Mouse (Mus musculus) lung, postnatal 4 days (tissue): ENCODE data around the gene Prkx.

Source experiments
- DNase-seq, 2 experiments: peaks; one replicate each; pipeline ENCODE4 v3.0.0; 2021

Prkx gene

DNA sequence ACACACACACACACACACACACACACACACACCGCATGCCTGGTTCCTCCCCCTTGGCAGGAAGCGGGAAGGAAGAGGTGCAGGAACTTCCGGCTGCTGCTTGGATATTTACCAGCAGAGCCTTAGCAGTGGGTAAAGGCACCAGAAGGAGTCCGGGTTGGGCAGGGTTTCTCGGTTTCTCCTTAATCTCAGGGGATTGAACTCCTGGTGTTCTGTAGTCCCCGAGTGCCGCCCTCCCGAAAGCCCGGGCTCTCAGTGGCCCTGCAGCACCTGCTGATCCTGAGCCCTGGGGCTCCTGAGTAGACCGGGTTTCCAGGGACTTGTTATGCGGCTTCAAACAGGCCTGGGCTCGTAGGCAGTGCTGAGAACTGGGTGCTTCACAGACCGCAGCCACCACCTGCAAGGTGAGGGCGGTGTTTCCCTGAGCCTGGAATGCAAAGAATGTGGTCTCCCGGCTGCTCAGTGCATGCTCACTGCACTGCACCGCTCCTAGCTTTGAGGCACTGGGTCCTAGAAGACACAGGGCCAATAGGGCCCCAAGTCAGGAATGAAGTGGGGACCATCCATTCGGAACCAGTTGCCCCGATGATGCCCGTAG, at the start of gene Prkx:
Gene Prkx, minus strand, starts transcription at position 41 of the 598 bp plus-strand sequence.
- DNase-seq = peak in 1 of 2 experiments; percentile 58

DNA sequence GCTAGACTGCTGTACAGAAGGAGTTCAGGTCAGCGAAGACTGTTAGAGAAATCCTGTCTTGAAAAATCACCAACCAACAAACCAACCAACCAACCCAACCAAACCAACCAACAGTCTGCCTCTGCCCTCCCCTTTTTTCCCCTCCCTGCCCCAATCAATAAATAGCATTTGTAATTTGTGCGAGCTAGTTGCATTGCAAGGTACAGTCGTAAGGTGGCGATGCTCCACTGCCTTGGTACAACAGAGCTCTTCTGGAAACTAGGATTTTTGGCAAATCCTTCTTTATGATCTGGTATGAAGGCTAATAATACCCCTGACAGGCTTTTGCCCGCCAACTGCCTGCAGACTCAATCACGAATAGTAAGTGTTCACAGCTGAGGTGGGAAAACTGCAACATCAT, 16.0 kb upstream of the Prkx start:
- no peak for DNase-seq

DNA sequence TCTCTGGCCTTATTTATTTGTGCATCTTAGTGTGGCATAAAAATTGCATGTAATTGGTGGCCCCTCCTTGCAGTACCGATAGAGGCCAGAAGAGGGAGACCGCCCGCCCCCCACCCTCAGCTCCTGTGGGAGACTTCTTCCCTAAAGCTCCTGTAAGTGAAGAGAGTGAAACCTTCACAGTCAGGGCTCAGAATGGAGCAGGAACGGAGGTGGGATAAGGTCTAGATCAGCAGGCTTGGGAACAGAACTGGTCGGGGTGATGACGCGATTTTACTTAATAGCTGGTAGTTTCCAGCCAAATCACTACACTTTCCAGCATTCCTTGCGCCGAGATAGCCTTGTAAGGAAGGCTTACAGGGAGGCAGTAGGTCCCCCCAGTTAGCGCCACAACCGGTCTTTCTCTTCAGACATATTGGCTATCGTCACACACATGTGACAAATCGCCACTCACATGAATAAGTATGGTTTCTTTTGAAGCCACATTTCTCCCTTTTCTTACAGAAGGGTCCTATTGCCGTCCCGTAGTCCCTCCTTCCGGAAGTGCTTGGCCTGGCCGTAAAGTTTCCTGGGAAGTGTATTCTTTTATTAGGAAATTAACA, 14.6 kb upstream of the Prkx start:
- DNase-seq = peak; percentile 50 to 73

DNA sequence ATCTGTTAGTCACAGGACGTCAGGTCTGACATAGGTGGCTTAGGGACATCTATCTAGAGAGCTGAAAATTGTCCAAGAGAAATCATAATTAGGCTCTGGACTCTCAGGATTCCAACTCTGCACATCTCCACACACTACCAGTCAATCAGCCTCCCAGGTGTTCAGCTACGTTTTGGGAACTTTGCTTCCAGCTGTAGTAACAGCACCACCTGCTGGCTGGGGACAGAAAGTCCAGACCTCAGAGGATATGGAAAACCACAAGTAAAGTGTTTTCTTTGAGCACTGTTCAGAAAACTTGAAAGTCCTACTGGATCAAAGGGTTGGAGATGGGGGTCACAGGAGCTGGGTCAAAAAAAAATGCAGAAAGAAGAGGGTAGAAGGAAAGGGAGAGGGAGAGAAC, 12.5 kb upstream of the Prkx start:
- DNase-seq = peak; percentile 18 to 47

DNA sequence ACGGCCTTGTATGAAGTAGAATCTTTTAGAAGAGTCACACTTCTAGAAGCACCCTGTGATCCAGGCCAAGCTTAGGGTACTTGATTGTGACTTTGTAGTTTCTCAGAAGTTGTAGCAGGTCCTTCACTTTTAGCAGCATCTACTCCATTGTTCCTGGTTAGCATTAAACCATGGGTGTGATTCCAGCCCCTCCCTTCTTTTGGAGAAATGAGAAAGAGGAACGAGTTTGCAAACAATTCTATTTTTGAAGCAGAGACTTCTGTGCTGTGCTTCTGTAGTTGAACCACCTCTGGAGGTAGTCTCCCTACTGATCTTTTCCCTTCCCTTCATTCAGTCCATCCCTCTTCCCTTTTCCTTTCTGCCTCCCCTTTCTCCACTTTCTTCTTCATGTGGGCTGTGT, 6.2 kb upstream of the Prkx start:
- DNase-seq = no peak

DNA sequence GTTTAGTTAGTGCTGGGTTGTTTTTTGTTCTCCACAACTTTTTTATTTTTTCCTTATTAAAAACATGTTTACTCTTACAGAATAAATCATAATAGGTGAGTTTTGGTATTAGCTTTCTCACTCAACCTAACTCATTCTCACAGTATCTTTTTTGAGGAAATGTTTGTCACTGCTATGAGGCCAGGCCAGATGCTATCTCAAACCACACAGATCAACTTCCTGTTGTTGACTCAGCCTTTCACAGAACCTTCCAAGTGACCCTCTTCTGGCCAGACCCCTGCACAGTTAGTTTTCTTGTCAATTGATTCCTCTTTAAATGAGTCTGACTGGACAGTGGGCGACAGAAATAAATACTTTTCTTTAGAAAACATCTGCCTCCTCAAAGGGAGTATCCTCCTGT, 5.5 kb upstream of the Prkx start:
- DNase-seq = no peak

DNA sequence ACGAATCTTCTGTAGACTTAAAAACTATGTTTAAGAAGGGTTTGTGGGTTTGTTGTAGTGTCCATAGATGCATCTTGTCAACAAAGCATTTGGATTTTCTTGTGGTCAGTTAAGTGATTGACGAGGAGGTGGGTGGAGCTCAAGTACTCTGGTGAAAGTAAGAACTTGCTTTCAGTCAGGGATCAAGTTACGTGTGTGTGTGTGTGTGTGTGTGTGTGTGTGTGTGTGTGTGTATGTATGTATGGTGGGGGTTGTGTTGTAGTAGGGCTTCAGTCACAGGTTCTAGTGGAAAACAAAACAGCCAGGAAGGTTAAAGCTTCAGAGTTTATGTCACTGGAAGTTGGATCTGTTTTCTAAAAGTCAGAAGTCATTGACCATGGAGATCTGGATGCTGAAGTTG, 3.5 kb upstream of the Prkx start:
- DNase-seq = no peak

DNA sequence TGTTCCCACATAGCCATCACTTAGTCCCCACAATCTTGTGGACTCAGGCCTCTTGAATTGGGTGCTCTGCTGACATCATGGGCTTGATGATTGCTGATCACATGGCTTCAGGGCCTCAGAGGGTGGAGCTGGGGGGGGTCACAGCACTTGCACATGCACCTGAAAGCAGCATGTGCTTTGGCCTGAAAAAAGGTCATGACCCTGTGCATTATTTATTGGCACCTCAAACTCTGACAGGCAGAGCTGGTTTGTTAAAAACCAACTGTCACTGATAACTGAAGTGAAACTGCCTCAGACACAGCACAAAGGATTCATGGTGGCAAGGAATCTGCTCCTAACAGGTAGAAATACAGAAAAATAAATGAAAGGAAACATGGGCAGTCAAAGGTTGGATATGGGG, 1.7 kb upstream of the Prkx start:
- no peak for DNase-seq

DNA sequence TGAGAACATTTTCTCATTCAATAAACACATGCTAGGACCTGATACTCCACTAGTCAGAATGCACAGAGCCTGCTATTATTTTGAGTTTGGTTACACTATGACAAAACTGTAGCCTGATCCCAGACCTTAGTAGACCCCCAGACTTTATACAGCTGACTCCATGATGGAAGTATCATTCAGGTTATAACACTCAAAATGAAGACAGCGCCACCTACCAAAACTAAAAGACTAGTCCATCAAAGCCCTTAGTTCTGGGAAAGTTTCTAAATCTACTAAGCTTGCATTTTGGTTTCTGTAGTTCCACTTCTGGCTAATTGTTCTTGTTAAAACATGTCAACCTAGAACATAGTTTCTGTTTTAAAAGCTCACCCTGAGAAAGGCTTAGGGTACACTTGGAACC, 838 bp upstream of the Prkx start:
- no peak for DNase-seq

DNA sequence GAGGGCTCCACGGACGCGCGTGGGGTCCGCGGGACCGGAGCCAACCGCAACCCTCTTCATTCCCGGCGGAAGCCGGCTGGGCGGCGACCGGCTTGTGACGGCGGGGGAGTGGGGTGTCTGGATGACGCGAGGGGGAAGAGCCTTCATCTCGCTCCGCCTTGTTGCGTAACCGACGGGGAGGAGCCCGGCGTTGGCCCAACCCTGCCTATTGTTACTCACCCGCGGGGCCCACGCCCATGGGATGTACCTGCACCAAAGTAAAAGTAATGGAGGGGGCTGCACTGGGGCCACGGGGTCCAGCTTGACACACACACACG, 262 bp downstream of the Prkx start:
- DNase-seq = peak; percentile 94

DNA sequence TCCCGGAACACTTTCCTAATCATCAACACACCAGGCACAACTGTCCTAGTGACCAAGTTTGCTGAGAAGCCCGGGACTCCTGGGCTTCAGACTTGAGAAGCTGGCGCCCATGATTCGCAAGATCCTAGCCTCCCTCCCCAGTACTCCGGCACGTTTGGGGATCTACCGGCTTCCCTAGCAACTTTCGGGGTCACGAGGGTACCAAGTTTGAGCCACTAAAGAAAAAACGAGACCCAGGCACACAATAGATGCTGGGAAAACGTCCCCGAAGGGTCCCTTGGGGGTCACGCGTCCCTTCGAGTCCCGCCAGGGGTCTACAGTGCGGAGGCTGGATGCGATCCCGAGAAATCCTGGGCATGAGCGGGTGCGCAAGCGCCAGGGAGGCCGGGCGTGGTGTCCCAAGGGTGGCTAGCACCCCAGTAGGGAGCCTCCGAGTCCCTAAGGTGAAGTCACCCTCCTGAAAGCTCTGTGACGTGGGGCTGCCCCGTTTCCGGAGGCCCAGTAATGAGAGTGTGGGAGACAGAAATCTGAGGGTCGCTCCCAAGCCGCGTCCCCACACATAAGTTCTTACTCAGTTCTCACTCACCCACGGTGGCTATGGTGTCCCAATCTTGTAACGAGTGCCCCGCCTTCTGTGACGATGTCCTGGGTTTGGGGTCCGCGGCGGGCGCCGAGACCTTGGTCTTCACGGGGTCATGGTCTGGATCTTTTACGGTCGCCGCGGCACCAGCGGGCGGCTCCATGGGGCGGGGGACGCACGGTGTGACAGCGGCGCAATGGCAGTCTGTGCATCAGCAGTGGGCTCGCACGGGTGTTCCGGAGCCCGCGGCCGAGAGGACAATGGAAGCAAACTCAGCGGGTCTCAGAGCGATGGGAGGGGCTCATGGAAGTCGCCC, 868 bp downstream of the Prkx start:
- peak; percentile 38 to 51 for DNase-seq

DNA sequence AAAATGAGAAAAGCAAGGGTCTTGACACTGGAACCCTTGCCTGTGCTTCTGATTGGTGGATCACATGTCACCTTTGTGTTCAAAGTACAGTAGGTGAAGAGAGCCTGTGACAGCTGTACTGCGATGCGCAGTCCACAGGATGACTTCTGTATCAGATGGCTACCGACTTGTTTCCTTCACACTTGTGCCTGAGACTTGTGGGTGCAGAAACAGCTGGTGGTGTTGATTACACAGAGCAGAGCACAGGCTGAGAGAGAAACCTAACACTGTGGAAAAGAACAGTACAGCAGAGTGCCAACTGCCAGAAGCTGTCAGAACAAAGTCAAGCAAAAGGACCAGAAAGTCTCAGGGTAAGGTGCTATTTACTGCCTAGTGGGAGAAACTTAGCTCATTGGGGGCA, 7.4 kb downstream of the Prkx start:
- DNase-seq = no peak

DNA sequence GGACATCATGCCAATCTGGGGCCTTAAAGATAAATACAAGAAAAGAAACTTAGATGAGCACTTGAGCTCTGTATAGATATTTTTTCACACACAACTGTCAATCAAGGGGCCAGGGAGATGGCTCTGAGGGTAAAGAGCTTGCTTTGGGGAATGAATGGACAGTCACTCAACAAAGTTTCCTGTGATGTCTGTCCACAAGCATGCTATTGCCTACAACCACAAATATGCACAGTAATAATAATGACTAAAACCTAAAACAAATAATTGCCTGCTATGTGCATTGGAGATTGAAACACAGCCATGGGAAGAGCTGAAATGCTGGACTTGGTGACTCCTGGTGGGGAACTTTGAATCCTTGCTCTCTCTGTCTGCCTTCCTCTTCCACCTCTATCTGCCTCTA, 9.7 kb downstream of the Prkx start:
- no peak for DNase-seq

DNA sequence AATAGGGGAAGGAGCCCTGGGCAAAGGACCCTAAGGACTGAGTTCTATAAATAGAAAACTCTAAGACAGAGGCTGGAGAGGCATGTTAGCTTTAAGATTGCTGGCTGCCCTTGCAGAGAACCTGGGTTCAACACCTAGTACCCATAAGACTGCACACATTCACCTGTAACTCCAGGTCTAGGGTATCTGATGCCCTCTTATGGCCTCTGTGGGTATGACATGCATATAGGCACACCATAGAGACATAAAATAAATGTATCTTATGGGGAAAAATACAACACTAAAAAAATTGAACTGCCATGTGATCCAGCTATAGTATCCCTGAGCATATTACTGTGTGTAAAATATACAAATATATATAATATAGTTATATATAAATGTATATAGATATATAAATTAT, 18.3 kb downstream of the Prkx start:
- DNase-seq = no peak

DNA sequence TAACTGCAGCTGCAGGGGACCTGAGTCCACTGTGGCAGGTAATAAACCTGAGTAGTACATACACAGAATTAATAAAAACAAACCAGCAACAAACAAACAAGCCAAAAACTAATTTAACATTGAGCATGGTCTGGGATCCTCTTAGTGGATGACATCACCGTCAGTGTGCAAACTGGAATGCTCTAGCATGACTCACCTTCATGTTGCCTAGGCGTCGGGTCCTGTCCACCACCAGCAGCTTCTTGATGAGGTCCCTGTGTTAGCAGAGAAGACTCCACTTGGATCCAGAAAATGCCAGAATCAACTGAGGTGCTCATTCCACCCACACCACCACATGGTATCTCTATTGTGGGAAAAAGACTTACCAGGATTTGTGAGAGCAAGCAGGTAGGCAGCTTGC, 30.9 kb downstream of the Prkx start:
- no peak for DNase-seq

DNA sequence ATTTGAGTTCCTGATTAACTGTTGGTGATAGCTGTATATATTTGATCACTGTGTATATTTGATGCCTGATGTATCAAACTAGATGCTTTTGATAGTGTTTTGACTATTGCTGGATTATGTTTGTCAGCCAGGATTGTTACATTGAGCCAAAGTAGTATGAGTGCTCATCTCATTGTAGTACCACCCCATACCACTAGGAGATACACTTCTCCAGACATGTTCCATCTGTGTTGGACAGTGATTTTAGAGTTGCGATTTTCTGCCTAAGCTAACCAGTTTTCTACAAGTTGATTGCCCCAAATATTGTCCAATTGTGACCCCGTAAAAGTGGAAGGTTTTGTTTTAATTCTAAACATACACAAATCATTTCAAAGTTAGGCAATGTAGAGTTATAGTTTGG, 51.8 kb downstream of the Prkx start:
- DNase-seq = no peak

DNA sequence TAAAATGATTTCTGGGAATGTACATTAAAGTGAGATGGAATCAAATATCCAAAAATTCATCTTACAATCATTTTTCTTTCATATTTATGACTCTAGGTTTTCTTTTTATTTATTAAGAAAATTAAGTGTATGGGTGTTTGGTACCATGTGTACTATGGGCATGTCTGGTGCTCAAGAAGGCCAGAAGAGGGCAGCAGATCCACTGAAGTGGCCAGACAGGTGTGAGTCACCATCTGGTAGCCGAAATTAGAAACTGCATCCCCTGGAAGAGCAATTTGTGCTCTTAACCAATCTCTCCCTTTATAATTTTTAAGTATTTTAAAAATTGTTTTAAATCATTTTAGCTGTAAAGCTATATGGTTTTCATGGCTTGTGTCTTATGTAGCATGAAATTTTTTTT, 54.7 kb downstream of the Prkx start:
- DNase-seq = peak in 1 of 2 experiments; percentile 19

DNA sequence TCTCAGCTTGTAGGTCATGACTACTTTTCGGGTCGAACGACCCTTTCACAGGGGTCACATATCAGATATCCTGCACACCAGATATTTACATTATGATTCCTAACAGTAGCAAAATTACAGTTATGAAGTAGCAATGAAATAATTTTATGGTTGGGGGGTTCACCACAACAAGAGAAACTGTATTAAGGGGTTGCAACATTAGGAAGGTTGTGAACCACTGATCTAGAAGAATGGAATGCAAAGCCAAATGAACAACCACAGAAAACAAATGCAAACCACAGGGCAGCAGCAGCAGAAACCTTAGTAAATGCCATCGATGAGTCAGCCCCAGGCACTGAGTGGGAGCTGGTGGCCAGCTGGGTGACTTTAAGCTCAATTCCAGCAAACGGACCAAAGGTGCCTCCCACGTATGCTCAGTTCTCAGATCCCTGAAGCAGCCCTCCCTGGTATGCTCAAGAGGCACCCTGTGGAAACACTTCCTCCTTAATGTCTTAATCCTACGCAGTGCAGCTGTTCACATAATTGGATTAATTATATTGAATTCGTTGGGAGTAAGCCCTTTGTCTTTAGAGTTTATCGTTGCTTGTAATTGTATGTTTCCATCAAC, 62.0 kb downstream of the Prkx start:
- DNase-seq = no peak

DNA sequence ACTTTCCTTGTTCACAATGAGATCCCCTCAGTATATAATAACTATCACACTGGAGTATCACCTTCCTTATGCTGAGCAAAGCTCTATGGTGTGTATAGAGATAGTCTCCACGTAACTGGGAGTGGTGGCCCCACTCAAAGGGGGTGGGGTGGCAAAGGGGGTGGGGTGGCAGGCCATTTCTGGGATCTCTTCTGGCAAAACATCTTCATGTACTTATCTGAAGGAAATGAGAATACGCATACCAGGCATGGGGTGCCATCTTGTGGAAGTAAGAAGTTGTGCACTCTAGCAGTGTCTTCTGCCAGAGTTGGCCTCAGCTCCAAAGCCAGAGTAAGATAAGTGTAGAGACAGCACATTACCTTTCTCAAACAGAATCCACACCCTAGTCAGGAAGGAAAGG, 75.8 kb downstream of the Prkx start:
- DNase-seq = peak in 1 of 2 experiments; percentile 13
